Mouse (Mus musculus) liver (tissue): ENCODE results near the gene Kif12.

Experiments used
- DNase-seq: peaks from one replicate; pipeline ENCODE4 v3.0.0-alpha.2; 2020; ENCODE audit warnings: mixed read lengths

Gene Kif12

GRCm38 (mm10) chr4:63171969-63172685 lies at the start of gene Kif12:
Gene Kif12 (minus strand): TSS chr4:63172131.
- peak; percentile 36 for DNase-seq

- no peak for DNase-seq
Observed at GRCm38 (mm10) chr4:63221096-63221958, 49.4 kb upstream of the Kif12 start.

GRCm38 (mm10) chr4:63219635-63220034 lies 47.7 kb upstream of the Kif12 start:
- DNase-seq = no peak

GRCm38 (mm10) chr4:63219059-63219458 lies 47.1 kb upstream of the Kif12 start:
- no peak for DNase-seq

- no peak for DNase-seq
Observed at GRCm38 (mm10) chr4:63217513-63217912, 45.6 kb upstream of the Kif12 start.

GRCm38 (mm10) chr4:63216566-63216965 lies 44.6 kb upstream of the Kif12 start:
- no peak for DNase-seq

- peak; percentile 45 for DNase-seq
Observed at GRCm38 (mm10) chr4:63215993-63216531, 44.1 kb upstream of the Kif12 start.

GRCm38 (mm10) chr4:63215185-63215992 lies 43.5 kb upstream of the Kif12 start:
- peak; percentile 68 for DNase-seq

- DNase-seq = peak; percentile 44
Observed at GRCm38 (mm10) chr4:63213907-63214621, 42.1 kb upstream of the Kif12 start, which contains the start of gene Col27a1. Gene Col27a1 (plus strand): TSS chr4:63214004.

GRCm38 (mm10) chr4:63205583-63205982 lies 33.7 kb upstream of the Kif12 start:
- DNase-seq = no peak

GRCm38 (mm10) chr4:63203874-63204273 lies 31.9 kb upstream of the Kif12 start:
- DNase-seq = no peak

GRCm38 (mm10) chr4:63199366-63199765 lies 27.4 kb upstream of the Kif12 start:
- no peak for DNase-seq

- no peak for DNase-seq
Observed at GRCm38 (mm10) chr4:63194366-63194765, 22.4 kb upstream of the Kif12 start.

- no peak for DNase-seq
Observed at GRCm38 (mm10) chr4:63191641-63192040, 19.7 kb upstream of the Kif12 start.

GRCm38 (mm10) chr4:63186281-63186870 lies 14.4 kb upstream of the Kif12 start:
- DNase-seq = peak; percentile 34

- DNase-seq = peak; percentile 52
Observed at GRCm38 (mm10) chr4:63181556-63181955, 9.6 kb upstream of the Kif12 start.

GRCm38 (mm10) chr4:63171122-63171521 lies 809 bp downstream of the Kif12 start:
- no peak for DNase-seq

GRCm38 (mm10) chr4:63170061-63170460 lies 1.9 kb downstream of the Kif12 start:
- DNase-seq = no peak

- no peak for DNase-seq
Observed at GRCm38 (mm10) chr4:63166323-63166722, 5.6 kb downstream of the Kif12 start.

GRCm38 (mm10) chr4:63165636-63166035 lies 6.3 kb downstream of the Kif12 start:
- DNase-seq = no peak

GRCm38 (mm10) chr4:63158961-63159592 lies 12.9 kb downstream of the Kif12 start:
- DNase-seq = peak; percentile 83
